Mouse (Mus musculus) olfactory bulb, adult 2 months (tissue): ENCODE measurements around the gene Tnfaip2.

Experiments used
- CTCF ChIP-seq: fragments of 200-500 bp; IDR thresholded peaks from 2 replicates; pipeline ENCODE4 v1.5.1; 2012; ENCODE audit warnings: low read depth, mild to moderate bottlenecking, low read length, moderate library complexity; ENCODE audit not compliant: insufficient read depth
- POLR2A ChIP-seq: fragments of 200-500 bp; IDR thresholded peaks from 2 replicates; pipeline ENCODE4 v1.6.1; 2012; ENCODE audit warnings: mild to moderate bottlenecking, low read depth, low read length, moderate library complexity; ENCODE audit not compliant: insufficient read depth

GRCm38 (mm10) chr12:111437222-111437900 lies 4.9 kb upstream of the Tnfaip2 start:
- TF ChIP-seq CTCF (no peak), POLR2A (no peak)
